Mouse (Mus musculus) A20 (cell line): ENCODE measurements at regions not wholly inside any gene's neighbourhood (a gene's known extent, or its start where the extent isn't known, plus 50 kb on each side); places are given as distances from the start of the nearest gene placed in this dataset.

Source experiments
- DNase-seq: peaks from one replicate; pipeline ENCODE4 v3.0.0-alpha.2; 2011; ENCODE audit warnings: low read depth, low spot score

GRCm38 (mm10) chr15:70920138-70920537 lies 2914.2 kb upstream of the Gm6569 start:
- no peak for DNase-seq

DNA sequence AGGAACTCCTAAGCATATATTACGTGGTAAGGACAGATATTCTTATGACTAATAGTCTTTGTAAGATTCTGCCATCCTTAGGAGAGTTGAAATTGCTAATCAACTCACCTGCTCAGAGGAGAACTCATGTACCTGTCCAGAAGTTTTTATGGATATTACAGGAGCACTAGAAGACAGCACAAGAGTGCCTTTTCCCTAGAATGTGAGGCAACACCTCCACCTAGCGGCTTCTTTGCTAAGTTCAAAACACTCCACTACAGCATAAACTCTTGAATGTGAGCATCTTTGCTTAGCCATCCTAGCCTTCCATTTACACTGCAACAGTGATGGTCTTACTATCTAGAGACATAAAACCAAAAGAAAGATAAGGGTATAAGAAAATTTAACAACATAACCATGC lies 2913.5 kb upstream of the Gm6569 start:
- peak; percentile 6 for DNase-seq
